Mouse (Mus musculus): ENCODE data around the gene B4galt3. TPM values are rescaled to one million over a fixed set of nuclear protein-coding genes. Genes with fewer than 3 reads are reported as not detected.
"Not testable (repeated sequence)": the region's sequence is repeated elsewhere in the genome, so short reads cannot be mapped to it uniquely, and the experiment has no call there.

Gene B4galt3
- total RNA-seq, 4 experiments from 2014 or later, result 63.5 to 76.8 (median 70.2) TPM

DNA sequence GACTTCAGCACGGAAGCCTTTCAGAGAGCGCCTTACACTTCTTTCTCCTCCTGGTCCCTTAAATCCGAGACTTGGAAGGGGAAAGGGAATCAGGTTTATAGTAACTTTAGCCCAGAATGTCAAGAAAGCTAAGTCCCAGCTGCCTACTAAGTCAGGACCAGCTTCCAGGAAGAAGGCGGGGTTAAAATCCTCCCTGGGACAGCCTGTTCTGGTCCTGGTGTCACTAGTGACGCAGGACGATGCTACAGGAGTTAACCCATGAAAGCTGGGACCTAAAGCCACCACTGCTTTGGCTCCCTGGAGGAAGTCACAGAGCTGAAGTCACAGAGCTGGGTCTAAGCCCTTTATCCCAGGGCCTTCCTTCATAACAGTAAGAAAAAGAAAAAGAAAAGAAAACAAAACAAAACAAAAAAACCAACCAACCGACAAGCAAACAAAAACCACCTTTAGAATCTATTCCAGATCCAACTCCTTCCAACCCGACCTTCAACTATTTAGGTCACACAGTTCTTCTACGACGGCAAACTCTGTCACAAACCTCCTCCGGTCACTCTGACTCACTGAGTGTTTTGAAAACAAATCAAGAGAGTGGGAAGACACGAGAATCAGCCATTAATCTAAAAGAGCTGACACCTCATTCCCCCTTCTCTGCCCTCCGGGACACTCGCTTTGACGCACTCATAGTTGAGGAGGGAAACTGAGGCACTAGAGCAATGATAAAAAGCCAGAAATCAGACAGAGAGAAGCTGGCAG lies 30.0 kb upstream of the B4galt3 start:
- no peak for DNase-seq (ENCODE audit: low spot score in 2 of 2)

DNA sequence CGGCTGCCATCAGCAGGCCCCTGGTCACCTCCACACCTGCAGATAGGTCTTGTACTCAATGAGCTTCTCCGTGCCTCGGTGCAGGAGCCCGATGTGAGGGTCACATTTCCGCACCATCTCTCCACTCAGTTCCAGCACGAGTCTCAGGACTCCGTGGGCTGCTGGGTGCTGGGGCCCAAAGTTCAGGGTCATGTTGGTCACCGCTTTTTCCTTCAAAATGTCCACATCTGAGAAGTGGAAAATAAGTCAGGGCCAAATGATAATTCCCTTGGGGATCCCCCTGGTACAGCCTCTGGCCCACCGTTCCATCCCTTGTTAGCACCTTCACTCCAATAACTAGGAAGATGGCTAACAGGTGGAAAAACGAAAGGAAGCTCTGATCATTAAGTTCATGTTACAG lies 29.2 kb upstream of the B4galt3 start:
- DNase-seq (ENCODE audit: low spot score in 2 of 2), result no peak

DNA sequence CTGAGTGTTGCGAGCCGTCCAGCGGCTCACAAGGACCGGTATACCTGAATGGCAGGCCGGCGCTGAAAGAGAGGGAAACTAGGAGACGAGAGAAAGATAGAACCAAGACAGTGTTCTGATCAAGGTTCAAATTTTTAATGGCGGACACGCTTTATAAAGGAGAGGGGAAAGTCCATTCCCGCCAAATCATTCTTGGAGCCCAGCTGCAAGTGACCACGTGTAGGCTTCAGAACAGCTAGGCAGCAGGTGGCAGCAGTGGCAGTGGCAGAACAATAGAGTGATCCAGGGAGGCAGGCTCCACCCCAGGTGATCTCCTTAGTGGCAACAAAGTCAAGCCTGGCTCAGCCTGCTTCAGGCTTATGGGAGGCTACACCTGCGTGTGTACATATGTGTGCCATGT lies 28.2 kb upstream of the B4galt3 start:
- not testable (repeated sequence) for DNase-seq (ENCODE audit: low spot score in 2 of 2)

DNA sequence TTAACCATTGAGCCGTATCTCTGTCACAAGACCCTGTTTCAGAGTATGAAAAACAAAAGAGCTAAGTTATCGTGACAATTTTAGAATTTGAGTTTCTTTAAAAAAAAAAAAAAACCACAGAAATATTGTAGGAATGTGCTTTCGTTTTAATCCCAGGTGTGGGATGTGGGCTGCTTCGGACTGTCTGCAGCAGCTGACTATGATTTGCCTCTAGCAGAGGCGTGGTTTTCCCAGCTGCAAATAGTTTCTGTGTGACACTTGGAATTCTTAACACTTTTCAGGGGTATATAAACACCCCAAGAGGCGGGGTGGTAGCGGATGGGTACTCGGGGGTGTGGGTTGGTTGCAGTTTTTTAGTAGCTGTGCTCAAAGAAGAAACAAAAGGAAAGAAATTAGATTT lies 24.8 kb upstream of the B4galt3 start:
- no peak for DNase-seq (ENCODE audit: low spot score in 2 of 2)

DNA sequence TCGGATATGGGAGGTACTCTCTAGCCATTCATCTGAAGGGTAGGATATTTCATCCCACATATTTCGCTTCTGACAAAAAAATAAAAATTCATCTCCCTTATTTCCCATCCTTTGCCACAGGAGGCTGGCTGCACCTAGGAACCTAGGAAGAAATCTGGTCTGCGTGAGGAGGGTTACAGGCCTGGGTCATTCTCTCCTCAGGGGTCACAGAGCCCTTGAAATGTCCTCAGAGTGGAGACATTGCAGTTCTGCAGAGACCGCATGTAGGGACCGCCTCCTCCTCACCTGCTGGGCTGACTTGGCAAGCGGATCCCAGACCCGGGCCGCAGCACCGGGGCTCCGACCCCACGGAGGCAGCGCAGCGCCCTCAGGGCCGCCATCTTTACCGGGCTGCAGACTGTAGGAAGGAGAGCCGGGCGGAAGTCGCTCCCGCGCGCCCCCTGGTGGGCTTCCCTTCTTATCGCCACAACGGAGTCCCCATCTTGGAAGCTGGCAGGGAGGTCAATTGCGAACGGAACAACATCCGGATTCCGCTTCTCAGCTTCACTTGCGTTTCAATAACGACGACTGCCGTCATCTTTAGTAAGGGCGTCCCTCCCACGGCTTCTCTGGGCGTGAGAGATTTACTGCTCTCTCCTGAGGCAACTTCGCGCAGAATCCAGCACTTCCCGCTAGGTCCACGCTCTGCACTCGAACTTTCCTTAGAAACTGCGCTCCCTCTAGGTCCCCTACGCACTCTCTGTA lies 23.2 kb upstream of the B4galt3 start:
- DNase-seq (ENCODE audit: low spot score in 2 of 2), result peak; percentile 97 to 98

DNA sequence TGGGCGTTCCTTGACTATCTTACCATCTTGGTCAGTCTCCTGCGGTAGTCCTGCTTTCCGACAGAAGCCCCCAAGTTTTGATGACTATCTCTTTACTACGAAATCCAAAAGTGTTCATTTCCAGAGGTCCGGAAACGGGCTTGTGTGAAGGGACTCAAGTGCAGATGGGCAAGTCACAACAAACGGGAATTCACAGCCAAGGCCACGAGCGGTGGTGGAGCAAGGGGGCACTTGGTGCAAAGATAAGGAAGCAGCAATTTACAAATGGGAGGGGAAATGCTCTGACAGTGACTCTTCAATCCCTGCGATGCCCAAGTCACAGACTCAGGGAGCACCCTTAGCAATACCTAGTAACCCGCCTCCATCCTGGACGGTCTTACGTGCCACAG lies 22.7 kb upstream of the B4galt3 start:
- DNase-seq (ENCODE audit: low spot score in 2 of 2), result no peak

DNA sequence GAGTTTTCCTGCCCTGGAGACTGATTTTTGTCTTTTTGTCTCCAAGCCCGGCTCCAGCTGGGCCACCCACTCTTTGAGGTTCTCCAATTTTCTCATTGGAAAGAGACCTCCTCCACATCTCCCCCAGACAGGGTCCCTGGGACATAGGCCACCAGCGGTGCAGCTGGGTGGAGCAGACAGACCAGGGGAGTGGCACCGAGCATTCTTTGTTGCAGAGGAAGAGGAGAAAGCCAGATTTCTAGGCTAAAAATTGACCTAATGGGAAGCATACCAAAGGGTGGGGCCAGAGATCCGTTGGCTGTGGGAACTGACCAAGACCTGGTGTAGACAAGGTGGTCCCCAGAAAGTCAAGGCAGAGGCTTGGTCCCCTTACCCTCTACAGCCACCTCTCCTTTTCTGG lies 22.2 kb upstream of the B4galt3 start:
- no peak for DNase-seq (ENCODE audit: low spot score in 2 of 2)

DNA sequence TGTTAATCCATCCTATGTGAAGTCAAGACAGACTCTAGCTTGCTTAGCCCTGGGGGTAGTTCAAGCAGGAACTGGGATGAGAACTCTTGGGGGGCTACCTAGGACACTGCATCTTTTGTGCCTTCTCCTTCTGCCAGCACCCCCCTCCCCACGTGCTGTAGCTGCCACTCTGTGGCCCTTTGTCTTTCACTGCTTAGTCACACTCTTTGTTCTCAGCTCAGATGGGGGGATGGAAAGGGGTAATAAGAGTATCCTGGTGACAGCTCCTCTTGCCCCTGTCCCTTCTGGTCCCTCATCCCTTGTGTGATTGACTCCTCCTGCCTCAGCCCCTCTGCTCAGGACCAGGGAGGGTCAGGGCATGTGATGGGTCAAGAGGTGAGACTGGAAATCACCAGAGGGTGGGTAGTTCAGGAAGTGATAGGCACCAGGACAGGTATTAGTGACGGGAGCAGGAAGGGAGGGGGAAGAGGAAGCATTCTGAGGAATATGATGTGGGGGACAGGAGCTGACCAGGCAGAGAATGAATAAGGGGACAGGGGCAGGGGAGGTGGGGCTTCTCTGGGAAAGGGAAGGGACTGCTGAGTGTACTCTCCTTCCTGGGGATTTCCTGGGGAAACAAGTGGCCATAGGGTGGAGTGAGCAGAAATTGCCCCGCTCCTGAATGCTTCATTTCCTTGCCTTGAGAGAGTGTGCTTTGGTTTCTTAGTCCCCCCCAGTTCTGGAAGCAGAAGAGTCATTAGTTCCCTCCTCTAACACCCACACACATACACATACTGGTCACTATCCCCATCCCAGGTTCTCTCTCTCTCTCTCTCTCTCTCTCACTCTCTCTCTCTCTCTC lies 21.5 kb upstream of the B4galt3 start:
- peak in 1 of 2 experiments; percentile 65 for DNase-seq (ENCODE audit: low spot score in 2 of 2)

DNA sequence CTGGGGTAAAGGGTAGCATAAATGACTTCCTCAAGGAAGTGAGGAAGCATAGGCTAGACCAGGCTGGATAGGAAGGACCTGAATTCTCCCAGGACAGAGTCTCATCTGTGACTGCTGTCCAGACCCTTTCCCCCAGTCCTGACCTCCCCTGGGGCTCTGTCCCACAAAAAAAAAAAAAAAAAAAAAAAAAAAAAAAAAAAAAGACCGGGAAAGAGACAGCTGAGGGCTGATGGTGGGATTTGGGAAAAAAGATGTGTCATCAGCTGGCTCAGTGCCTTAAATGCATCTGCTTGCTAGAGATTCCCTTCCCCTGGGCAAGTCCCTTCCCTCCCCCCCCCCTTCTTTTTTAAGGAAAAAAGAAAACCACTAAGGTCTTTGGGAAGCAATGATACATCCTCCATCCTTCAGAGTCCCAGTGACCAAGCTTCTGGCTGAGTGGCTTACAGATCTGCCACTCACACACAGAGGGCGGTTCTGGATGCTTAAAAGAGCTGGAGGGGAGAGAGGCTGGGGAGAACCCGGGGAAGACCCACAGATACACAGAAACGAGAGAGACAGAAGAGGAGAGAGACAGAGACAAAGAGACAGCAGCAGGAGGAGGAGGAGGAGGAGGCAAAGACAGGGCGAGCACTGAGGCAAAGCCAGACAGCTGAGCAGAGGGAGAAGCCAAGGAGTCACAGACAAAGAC lies 20.1 kb upstream of the B4galt3 start, which contains the start of gene Adamts4:
TSS of gene Adamts4 (plus strand) at position 509 of the 688 bp plus-strand sequence.
- peak in 1 of 2 experiments; percentile 58 for DNase-seq (ENCODE audit: low spot score in 2 of 2)

DNA sequence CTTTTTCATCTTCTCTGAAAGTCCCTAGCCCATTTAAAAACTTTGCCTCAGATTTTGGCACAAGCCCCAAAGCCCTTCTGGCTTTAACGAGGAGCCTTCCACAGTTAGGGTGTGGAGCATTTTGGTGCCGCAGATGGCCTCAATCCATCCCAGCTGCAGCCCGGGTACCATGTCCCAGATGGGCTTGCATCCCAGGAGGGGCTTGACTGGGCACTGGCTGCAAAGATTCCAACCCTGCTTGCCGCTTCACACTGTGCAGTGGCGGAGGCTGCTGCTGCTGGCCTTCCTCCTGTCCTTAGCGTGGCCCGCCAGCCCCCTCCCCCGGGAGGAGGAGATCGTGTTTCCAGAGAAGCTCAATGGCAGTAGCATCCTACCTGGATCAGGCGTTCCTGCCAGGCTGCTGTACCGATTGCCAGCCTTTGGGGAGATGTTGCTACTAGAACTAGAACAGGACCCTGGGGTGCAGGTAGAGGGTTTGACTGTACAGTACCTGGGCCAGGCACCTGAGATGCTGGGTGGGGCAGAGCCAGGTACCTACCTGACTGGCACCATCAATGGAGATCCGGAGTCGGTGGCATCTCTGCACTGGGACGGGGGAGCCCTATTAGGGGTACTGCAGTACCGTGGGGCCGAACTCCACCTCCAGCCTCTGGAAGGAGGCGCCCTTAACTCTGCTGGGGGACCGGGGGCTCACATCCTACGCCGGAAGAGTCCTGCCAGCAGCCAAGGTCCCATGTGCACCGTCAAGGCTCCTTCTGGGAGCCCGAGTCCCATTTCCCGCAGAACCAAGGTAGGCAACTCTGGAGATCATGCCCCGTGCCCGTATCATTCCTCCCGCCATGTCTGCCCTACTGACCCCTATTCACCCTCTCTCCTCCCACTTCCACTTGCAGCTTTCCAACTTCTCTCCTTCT lies 19.2 kb upstream of the B4galt3 start, which contains the start of gene Ndufs2:
TSS of gene Ndufs2 (minus strand) at position 709 of the 914 bp plus-strand sequence.
- no peak for DNase-seq (ENCODE audit: low spot score in 2 of 2)

DNA sequence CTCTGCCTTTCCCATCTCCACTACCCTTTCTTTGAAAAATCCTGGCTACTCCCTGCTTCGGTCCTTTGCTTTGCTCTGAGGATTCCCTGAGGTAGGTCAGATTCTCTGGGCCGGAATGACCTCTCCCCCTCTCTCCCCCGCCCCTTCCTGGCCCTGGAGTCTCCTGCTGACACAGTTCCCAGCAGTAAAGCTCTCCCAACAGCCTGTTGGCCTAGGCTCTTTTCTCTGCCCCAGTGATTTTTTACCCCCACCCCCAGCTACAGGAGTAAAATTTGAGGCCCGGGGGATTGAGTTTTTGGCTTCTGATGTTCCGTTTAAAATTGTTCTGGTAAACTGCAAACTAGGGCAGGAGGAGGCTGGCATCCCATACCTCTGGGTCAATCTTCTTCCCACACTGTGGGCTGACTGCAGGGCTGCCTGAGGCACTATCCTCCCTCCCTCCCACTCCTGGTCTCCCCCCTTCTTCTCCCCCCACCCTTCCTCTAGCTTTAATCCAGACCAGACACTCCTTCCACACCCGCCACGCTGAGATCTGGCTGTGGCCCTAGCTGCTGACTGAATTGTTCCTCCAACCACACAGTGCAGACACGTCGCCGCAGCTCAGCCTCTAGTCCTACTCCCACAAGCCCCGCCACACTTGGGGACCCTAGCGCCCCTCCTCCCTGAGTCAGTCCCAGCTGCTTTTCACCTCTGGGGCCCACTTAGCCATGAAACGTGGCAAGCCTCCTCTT lies 18.4 kb upstream of the B4galt3 start:
- DNase-seq (ENCODE audit: low spot score in 2 of 2), result no peak

DNA sequence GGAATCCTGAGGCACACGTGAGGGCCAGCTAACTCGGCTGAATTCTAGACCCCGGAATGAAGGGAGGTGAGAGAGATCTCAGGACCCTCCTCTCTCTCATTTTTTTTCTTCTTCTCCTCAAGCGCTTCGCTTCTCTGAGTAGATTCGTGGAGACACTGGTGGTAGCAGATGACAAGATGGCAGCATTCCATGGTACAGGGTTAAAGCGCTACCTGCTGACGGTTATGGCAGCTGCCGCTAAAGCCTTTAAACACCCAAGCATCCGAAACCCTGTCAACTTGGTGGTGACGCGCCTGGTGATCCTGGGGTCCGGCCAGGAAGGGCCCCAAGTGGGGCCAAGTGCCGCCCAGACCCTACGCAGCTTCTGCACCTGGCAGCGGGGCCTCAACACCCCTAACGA lies 17.7 kb upstream of the B4galt3 start:
- DNase-seq (ENCODE audit: low spot score in 2 of 2), result no peak

DNA sequence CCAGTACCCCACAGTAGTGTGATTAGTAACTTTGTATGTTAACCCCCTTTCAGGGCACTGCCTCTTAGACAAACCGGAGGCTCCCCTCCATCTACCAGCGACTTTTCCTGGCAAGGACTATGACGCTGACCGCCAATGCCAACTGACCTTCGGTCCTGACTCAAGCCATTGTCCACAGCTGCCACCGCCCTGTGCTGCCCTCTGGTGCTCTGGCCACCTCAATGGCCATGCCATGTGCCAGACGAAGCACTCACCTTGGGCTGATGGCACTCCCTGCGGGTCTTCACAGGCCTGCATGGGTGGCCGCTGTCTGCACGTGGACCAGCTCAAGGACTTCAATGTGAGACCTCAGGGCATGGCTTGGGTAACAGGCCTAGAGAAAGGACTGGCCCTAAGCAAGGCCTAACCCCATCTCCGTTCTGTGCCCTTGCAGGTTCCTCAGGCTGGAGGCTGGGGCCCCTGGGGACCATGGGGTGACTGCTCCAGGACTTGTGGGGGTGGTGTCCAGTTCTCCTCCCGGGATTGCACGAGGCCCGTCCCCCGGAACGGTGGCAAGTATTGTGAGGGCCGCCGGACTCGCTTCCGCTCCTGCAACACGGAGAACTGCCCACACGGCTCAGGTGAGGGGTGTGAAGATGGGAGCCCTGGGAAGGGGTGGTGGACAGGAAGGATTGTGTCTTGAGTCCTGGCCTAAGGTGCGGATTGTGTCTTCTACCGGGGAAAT lies 13.9 kb upstream of the B4galt3 start:
- no peak for DNase-seq (ENCODE audit: low spot score in 2 of 2)

DNA sequence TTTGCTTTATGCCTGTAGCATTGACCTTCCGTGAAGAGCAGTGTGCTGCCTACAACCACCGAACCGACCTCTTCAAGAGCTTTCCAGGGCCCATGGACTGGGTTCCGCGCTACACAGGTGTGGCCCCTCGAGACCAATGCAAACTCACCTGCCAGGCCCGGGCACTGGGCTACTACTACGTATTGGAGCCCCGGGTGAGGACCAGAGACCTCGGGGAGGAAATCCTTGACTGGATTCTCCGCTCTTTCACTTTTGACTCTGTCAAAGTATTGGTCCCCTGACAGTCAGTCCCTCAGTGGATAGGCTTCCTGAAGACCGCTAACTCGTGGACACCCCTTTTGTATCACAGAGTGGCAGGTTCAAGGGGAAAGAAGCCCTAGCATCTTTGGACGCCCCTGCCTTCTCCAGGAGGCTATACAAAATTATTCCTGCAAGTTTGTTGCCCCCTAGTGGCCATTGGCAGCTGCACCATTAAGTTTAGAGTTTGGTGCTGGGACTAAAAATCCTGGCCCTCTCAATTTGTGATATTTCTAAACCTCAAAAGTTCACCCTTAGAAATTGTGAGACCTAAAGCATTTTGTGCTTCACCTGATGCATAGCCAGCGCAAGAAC lies 13.1 kb upstream of the B4galt3 start:
- DNase-seq (ENCODE audit: low spot score in 2 of 2), result peak in 1 of 2 experiments; percentile 68

DNA sequence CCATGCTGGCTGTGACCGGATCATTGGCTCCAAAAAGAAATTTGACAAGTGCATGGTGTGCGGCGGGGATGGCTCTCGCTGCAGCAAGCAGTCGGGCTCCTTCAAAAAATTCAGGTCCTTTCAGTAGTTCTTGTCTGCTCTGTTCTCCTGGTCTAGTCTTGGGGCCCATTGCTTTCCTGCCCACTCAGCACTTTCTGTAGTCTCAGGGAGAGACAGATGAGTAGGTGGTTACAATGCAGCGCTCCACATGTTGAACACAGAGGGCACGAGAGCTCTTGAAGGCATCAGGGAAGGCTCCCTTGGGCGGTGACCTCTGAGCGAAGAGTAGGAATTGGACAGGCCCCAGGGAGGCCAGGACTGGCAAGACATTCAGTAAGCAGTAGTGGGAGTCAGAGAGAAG lies 12.3 kb upstream of the B4galt3 start:
- DNase-seq (ENCODE audit: low spot score in 2 of 2), result no peak

DNA sequence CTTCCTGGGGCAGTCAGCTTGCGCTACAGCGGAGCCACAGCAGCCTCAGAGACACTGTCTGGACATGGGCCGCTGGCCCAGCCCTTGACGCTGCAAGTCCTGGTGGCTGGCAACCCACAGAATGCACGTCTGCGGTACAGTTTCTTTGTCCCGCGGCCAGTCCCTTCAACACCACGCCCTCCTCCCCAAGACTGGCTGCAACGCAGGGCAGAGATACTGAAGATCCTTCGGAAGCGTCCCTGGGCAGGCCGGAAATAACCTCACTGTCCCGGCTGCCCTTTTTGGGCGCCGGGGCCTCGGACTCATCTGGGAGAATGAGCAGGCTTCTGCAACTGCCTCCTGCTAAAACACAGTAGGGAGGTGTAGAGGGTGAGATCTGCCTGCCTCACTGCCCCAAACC lies 11.2 kb upstream of the B4galt3 start:
- DNase-seq (ENCODE audit: low spot score in 2 of 2), result no peak

DNA sequence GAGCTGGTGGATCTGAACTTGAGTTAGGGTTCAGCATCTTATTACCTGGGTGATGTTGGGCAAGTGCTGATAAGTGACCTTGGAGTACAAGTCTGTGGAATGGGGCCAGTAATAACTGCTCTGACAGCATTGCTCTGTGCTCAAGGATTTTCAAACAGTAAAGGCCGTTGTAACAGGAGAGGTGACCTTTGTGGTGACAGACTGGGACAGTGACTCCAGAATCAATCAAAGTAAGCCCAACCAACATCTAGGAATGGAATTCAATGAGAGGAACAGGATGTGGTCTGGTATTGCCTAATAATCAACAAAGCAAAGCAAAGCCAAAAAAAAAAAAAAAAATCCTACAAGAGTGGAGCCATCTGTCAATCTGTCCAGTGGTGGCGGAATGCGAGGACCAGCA lies 9.8 kb upstream of the B4galt3 start:
- no peak for DNase-seq (ENCODE audit: low spot score in 2 of 2)

DNA sequence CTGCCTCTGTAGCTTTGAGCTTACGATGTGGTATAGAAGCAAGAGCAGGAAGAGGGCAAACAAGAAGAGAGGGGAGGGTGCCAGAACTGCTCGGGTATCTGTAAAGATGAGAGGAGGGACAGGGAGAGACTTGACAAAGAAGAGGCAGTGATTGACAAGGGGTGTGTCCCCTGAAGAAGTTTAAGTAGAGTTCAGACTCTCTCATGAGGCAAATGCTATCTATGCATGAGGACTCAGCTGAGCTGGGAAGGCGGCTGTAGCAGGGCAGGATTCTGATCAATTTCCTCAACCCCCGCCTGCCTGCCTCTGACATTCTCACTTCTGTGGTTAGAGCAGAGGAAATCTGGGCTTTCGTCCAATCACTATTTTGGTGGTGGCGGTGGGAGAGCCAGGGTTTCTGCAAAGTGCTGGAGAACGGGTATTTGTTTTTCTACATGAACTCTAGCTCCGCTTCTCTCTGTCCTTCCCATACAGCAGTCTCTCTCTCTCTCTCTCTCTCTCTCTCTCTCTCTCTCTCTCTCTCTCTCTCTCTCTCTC lies 7.5 kb upstream of the B4galt3 start:
- peak; percentile 86 to 89 for DNase-seq (ENCODE audit: low spot score in 2 of 2)
